Mouse (Mus musculus) c-Kit-positive CD71-positive TER-119-positive erythroid progenitor cells, embryonic 14.5 days (primary cell): ENCODE measurements around the gene Dhx16.
A peak's percentile ranks its signal among the peaks of the same experiment; 100 is the strongest.
"Not testable (repeated sequence)": the region's sequence is repeated elsewhere in the genome, so short reads cannot be mapped to it uniquely, and the experiment has no call there.

ENCODE experiments used
- DNase-seq: peaks from one replicate; pipeline ENCODE4 v3.0.0-alpha.2; 2013; ENCODE audit warnings: low spot score

The Dhx16 gene

DNA sequence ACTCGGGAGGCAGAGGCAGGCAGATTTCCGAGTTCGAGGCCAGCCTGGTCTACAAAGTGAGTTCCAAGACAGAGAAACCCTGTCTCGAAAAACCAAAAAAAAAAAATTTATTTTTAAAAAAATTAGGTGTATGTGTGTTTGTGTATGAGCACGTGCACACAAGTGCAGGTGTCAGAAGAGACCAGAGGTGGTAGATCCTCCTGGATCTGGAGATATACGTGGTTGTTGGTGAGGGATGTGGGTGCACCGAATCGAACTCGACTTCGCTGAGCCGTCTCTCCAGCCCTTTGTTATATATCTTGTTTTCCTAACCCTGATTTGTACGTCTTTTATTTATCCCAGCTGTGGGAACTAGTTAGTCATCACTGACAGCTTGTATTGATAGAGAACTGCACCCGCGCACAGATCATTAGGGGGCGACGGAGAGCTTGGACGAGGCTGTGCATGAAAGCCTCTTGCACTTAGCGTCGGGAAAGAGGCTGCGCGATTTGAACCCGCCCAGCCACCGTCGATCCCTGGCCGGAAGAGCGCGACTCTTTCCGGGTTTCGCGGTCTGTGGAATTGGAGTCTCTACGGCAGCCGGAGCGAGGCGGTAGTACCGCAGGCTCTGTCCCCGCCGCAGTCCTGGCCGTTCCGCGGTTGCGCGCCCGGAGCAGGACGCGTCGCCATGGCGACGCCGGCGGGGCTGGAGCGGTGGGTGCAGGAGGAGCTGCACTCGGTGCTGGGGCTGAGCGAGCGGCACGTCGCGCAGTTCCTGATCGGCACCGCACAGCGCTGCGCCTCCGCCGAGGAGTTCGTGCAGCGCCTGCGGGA is at the start of gene Dhx16:
TSS of gene Dhx16 (plus strand) at position 575 of the 813 bp plus-strand sequence.
- DNase-seq, result peak; percentile 94

DNA sequence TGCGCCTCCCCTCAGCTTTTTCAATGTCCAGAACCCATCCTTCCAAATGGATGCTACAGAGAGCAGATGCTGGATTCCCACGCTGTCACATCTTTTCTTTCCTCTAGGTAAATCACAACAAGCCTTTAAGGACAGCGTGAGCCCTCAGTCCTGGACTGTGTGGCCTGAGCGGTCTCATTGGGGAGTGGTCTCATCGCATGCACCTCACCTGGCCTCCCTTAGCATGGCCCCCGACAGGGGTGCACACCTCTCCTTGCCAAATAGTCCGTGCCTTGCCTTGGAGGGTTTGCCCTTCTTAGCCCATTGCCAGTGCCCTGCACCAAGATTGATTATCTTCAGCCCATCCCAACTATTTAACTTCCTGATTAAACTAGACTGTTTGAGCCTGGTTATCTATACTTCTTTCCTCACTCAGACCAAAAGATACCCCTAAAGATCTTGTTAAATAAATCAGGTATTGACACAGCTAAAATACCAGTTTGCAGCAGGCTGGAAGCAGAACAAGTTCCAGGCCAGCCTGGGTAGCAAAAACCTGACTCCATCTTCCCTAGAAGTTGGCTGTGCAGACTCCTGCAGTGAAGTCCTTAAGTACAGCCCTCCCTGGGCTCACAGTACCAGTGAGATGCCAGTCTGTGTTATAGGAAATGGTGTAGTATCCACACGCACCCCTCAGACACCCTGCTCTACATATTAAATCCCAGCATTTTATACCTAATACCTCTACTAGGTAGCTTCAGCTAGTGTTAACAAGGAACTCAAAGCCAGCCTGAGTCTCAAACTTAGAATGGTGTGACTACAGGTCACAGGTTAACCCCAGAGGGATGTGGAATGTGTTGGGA is 47.0 kb upstream of the Dhx16 start:
- no peak for DNase-seq

DNA sequence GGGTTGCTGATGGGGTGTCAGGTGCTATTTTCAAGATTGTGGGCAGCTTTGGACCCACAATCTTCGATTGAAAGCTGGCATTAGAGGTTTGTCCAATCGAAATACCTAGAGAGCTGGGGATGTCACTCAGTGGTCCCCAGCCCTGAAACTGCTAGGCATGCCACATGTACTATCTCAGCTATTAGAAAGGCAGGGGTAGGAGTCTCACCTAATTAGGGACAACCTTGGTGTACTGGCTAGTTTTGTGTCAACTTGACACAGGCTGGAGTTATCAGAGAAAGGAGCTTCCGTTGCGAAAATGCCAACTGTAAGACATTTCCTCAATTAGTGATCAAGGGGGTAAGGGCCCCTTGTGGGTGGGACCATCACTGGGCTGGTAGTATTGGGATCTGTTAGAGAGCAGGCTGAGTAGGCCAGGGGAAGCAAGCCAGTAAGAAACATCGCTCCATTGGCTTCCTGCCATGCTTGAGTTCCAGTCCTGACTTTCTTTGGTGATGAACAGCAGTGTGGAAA is 46.3 kb upstream of the Dhx16 start:
- no peak for DNase-seq

DNA sequence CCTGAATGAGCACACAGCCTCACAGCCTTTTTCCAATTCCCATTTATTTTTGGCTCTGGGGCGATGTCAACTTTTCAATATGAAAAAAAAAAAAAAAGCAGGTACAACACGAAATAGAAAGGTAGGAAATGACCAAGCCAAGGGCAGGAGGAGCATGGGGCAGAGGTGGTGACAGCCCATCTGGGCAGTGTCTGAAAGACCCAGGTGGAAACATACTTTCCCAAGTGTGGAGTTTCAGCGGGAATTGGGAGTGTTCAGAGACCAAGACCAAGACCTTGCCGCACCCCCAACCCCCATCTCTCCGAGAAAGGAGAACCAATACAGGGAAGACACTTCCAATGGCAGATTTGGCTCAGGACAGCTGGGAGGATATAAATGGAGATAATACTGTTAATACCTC is 45.7 kb upstream of the Dhx16 start:
- no peak for DNase-seq

DNA sequence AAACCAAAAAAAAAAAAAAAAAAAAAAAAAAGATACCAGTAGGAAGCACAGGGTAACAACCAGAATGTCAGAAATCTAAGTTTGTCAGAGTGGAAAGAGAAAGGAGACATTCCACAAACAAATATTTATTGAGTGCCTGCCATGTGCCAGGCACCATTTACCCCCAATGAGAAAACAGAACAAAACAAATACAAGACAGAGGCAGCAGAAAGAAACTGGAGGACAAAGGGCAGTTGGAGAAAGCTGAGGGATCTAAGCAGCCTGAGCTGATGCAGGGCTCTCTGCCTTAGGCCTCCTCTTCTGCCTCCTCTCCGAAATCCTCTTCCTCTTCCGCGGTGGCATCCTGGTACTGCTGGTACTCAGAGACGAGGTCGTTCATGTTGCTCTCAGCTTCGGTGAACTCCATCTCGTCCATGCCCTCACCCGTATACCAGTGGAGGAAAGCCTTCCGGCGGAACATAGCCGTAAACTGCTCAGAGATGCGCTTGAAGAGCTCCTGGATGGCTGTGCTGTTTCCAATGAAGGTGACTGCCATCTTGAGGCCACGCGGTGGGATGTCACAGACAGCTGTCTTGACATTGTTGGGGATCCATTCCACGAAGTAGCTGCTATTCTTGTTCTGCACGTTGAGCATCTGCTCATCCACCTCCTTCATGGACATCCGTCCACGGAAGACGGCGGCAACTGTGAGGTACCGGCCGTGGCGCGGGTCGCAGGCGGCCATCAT is 44.8 kb upstream of the Dhx16 start:
- no peak for DNase-seq

DNA sequence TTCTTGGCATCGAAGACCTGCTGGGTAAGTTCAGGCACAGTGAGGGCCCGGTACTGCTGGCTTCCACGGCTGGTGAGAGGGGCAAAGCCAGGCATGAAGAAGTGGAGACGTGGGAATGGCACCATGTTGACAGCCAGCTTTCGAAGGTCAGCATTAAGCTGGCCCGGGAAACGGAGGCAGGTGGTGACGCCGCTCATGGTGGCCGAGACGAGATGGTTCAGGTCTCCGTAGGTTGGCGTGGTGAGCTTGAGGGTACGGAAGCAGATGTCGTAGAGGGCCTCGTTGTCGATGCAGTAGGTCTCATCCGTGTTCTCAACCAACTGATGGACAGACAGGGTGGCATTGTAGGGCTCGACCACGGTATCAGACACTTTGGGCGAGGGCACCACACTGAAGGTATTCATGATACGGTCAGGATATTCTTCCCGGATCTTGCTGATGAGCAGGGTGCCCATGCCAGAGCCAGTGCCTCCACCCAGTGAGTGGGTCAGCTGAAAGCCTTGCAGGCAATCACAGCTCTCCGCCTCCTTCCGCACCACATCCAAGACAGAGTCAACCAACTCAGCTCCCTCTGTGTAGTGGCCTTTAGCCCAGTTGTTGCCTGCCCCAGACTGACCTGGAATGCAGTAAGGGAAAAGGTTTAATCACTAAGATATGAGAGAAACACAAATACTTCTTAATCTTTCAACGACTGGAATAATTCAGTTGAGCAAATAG is 44.0 kb upstream of the Dhx16 start:
- no peak for DNase-seq

DNA sequence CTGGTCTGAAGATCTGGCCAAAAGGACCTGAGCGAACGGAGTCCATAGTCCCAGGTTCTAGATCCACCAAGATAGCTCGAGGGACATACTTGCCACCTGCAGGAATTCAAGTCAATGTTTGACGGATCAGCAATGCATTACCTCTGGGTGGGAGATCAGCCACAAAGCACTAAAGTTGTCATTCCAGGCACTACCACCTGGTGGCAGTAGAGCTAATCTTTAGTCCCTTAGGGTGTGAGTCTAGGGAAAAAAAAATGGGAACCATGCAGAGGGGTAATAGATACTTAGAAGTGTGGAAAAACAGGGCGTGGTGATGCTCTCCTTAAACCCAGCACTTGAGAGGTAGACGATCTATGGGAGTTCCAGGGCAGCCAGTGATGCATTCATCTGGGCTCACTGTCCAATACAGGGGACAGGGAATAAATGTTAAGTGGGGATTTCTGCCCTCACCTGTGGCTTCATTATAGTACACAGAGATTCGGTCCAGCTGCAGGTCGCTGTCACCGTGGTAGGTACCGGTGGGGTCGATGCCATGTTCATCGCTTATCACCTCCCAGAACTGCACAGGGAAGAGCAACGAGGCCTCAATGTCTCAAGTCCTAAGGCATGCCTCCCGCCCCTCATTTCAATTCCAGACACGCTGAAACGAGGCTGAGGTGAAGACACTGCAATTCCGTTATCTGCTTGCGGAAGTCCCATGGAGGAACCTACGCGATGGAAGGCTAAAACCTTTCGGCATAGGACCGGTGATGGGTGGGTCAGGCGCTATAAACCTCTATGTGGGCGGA is 43.2 kb upstream of the Dhx16 start:
- DNase-seq, result peak; percentile 83

DNA sequence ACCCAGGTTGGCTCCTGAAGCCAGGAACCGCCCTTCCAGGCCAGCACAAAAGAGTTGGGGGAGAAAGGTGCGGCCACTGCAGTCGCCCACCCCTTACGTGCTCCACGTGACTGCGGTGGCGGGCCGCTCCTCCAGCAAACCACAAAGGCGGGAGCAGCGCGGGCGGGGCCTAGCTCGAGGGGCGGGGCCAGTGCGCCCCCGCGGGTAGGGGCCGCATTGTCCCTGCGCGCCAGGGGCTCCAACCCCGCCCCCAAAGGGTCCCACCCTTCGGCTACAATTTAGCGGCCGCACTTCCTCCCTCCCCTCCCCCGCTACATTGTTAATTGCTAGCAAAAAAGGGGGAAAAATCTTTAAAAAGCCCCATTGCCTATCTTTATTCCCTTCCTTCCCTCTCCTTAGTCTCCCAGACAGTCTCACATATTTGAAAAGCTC is 42.6 kb upstream of the Dhx16 start:
- DNase-seq, result peak; percentile 86

DNA sequence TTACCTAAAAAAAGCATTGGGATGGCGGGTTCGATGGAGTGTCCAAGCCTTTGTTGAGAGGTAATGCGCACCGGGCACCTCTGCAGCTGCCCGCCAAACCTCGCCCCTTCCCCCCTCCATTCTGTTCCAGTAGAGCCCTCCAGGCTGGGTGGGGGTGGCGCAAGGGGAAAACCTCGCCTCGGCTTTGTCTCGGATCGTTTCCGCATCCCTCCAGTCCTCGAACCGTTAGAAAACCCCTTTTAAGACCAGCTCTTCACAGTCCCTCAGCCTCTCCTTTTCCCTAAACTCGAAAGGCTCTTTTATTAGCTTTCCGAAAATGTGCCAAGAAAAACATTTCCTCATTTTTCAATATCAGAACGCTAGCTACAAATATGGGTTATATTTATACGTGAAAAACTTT is 42.1 kb upstream of the Dhx16 start:
- DNase-seq, result peak; percentile 50

DNA sequence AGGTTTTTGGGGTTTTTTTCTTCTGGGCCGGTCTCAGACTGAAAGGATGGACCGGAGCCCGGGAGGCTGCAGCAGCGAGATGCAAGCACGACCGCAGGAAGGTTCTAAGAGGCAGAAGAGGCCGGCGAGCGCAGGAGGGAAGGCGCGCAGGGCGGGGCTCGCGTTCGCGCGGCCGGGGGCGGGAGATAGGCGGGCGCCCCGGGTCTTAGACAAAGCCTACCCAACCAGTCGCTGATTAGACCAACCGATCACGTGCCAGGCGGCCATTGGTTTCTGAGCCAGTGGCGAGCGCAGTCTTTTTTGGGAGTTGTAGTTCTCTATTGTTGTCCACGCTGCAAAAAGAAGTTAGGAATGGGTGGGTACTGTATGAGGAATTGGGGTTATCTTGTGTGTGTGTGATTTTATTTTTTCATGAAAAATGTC is 41.5 kb upstream of the Dhx16 start, which contains the start of gene Tubb5:
TSS of gene Tubb5 (minus strand) at position 185 of the 423 bp plus-strand sequence.
- DNase-seq, result peak; percentile 94

DNA sequence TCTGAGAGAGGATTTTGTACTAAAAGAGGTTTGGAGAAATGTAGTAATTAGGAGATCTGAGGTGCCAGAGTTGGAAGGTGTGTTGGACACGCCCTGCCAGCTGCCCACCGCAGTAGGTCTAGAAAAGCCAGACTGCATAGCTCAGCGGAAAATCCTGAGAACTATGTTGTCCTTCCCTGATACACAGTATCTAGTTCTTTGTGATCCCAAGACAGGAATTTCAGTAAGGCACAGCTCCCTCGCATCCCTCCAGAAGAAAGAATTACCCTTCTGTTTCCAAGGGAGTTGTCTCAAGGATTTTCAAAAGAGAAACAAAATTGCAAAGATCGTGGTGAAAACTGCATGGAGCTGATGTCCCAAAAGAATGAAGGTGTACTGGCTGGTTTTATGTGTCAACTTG is 41.0 kb upstream of the Dhx16 start:
- peak; percentile 53 for DNase-seq

DNA sequence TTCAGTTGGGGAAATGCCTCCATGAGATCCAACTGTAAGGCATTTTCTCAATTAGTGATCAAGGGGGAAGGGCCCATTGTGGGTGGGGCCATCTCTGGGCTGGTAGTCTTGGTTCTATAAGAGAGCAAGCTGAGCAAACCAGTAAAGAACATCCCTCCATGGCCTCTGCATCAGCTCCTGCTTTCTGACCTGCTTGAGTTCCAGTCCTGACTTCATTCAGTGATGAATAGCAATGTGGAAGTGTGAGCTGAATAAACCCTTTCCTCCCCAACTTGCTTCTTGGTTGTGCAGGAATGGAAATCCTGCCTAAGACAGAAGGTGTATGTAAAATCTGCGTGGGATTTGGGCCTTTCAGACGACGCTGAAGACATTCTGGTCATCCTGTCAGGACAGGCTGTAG is 40.6 kb upstream of the Dhx16 start:
- not testable (repeated sequence) for DNase-seq

DNA sequence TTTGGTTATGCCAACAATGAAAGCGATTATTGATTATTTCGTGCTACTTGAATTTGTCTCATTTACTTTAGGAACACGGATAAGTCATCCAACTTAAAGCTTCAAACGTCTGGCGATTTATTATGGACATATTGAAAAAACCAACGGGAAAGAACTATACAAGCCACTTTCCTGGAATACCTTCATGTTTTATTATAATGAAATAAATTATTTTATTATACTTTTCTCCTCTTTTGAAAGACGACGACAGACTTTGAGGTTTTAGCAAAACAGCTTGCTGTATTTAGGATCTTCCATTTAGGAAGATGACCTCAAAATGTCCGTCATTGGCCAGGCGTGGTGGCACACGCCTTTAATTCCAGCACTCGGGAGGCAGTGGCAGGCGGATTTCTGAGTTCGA is 39.1 kb upstream of the Dhx16 start:
- no peak for DNase-seq

DNA sequence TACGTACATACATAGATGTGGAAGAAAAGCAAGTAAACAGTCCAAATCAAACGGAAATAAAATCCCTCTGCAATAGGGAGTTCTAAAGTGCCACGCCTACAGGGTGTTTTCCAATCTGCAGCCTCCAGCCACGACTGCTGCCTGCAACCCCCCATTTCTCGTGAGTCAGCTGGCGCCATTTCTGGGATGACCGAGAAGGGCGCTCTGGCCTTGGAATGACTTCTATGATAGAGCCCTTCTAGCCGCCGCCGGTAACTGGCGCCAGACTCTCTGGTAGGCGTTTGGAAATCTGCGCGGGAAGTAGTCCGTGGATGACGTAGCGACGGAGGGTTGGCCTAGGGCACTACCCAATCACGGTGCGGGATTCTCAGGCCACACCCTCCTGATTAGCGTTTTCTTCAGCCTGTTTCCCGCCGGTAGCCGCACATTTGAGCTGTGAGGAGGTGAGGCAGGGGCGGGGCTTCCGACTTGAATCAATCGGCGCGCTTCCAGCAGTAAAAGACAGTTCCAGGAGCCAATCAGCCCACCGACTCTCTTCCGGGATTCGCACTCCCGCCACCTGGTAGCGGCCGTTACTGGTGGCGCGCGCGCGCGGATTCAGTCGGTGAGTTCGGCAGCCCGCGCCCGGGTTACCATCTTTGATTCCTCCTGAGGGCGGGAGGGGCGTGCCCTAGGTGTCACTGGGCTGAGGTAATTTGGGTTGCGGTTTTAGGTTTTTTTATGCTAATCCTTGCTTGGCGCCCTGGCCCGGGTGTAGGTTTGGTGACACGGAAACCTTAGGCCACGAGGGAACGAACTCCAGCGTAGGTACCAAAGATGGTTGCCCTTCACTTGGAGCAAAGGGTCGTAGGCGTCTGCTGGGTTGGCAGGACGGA is 38.3 kb upstream of the Dhx16 start, which contains the start of gene Mdc1:
TSS of gene Mdc1 (plus strand) at position 440 of the 875 bp plus-strand sequence.
- peak; percentile 100 for DNase-seq

DNA sequence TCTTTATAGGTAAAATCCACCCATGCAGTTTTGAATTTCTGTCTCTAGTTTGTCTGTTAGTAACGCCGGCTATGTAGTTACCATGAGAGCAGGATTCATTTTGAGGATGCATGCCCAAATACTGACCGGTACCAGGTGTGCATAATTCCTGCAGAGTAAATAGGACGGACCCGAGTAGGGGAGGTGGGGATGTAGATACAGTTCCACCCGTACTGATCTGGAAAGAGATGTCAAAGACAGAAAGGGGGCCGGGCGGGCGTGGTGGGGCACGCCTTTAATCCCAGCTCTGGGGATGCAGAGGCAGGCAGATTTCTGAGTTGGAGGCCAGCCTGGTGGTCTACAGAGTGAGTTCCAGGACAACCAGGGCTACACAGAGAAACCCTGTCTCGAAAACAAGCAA is 37.6 kb upstream of the Dhx16 start:
- peak; percentile 44 for DNase-seq

DNA sequence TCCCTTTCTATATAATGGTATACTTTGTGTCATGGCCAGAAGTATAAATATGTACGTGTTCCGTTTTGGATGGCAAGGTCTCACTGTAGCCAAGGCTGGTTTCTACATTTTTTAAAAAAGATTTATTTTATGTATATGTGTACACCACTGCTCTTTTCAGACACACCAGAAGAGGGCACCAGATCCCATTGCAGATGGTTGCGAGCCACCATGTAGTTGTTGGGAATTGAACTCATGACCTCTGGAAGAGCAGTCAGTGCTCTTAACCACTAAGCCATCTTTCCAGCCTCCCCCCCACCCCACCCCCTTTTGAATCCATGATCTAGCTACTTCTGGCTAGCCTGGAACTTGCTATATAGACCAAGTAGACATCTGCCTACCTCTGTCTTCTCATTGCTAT is 36.1 kb upstream of the Dhx16 start:
- DNase-seq, result no peak

DNA sequence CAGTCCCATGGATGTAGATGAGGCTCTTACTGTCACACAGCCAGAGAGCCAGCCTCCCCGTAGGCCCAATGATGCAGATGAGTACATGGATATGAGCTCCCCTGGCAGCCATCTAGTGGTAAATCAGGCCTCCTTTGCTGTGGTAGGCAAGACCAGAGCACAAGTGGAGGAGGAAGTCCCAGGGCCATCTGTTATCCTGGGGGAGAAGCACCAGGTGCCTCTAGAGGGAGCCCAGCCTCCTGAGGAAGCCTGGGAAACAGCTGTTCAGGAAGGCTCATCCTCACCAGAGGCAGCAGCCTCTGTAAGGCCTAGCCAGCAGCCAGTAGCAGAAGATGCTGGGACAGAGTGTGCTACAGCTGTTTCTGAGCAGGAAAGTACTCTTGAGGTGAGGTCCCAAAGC is 31.5 kb upstream of the Dhx16 start:
- DNase-seq, result no peak

DNA sequence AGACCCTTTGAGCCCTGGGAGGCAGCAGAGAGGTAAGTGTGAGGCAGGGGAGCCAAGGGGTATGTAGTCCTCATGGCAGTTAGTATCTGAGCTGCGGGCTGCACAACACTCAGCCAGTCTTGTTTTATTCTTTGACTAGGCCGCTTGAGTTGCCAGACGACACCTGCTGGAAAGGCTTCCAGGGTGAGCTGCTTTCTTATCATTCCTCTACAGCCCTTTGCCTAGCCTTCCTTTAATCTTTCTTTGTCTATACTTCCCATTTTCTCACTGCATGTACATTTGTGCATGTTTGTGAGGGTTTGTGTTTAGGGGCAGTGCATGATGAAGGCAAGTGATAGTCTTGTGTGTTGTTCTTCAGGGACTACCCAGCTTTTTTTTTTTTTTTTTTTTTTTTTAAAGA is 28.6 kb upstream of the Dhx16 start:
- peak; percentile 50 for DNase-seq

DNA sequence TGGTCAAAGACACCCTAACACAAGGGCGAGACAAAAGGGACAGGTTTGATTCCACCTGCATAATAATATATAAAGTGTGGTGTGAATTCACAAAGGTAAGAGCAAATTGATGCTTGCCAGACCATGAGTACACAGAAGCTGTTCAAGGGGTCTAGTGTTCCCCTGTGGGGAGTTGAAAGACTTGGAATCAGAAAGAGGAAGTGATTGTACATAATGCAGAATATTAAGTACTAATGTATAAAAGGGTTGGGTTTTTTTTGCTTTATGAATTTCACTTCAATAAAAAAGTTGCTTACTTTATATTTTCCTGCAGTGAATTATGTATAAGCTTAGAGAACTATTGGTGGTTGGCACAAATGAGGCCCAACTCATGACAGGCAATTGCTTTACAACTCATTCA is 20.2 kb upstream of the Dhx16 start:
- DNase-seq, result no peak

DNA sequence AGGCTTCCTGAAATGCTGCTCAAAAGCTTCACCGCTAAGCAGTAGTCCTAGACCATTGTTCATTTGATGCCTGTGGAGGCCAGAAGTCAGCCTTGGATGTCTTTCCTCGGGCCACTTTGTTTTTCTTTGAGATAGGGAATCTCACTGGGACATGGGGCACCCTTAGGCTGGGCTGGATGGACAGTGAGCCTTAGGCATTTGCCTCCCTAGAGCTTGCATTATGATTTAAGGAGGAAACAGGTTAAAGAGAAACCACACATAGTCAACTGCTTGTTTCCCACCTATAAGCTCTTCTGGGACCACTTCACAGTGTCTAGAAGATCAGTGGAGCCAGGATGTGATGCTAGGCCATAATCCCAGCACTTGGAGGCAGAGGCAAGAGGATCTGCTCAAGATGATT is 19.8 kb upstream of the Dhx16 start:
- DNase-seq, result no peak
